26 mouse cellular contexts compared by ENCODE assay signal in genomic region chr5:28455721-28456120, GRCm38 (mm10). TPM values are rescaled to one million over a fixed set of nuclear protein-coding genes. Genes with fewer than 3 reads are reported as not detected.
A peak's percentile ranks its signal among the peaks of the same experiment; 100 is the strongest.
DNase-seq lines count a peak whose midpoint lies in the region; ATAC-seq and TF ChIP-seq lines count a peak whose summit lies in the region.
"Had no signal": no experiment of that assay in that cellular context is flagged by ENCODE, and none has a peak within 500 bp of the region (broad histone marks: within the 10 kb centered on the region; RNA-seq: fewer than 3 reads in every experiment).

No protein-coding gene starts in this region.

- H3K27me3 ChIP-seq in forebrain, embryonic 11.5 days (ENCODE audit: control insufficient read depth, insufficient read depth, low read length), result peaks cover 47% of the 10 kb centered on the region
- peaks cover 46% of the 10 kb centered on the region for H3K27me3 ChIP-seq in forebrain, embryonic 15.5 days
- H3K27me3 ChIP-seq in lung, embryonic 15.5 days, result peaks cover 51% of the 10 kb centered on the region
- H3K27me3 ChIP-seq in lung, postnatal 0 days (replicated peaks; ENCODE audit: insufficient read depth, low read length), result peaks cover 32% of the 10 kb centered on the region

- no peak overlapping the region for H3K4me2 ChIP-seq in forebrain, embryonic 11.5 days (ENCODE audit: low read depth, low read length, severe bottlenecking)
- H3K4me2 ChIP-seq in forebrain, embryonic 15.5 days (replicated peaks), result no peak overlapping the region
- no peak overlapping the region for H3K4me2 ChIP-seq in lung, embryonic 15.5 days
- no peak overlapping the region for H3K4me2 ChIP-seq in lung, postnatal 0 days (replicated peaks; ENCODE audit: low read depth, low read length)
- H3K4me2 ChIP-seq: heart, embryonic 12.5 days; hindbrain, embryonic 15.5 days; stomach, embryonic 15.5 days had no signal

- H3K4me3 ChIP-seq in forebrain, embryonic 11.5 days (ENCODE audit: low read depth, low read length), result no peak overlapping the region
- no peak overlapping the region for H3K4me3 ChIP-seq in forebrain, embryonic 15.5 days
- H3K4me3 ChIP-seq in lung, embryonic 15.5 days, result no peak overlapping the region
- no peak overlapping the region for H3K4me3 ChIP-seq in lung, postnatal 0 days (ENCODE audit: low read depth, low read length)
- H3K4me3 ChIP-seq: heart, embryonic 12.5 days; hindbrain, embryonic 10.5 days; hindbrain, embryonic 15.5 days; megakaryocyte, embryonic 14.5 days; stomach, embryonic 15.5 days had no signal

- H3K4me1 ChIP-seq in forebrain, embryonic 11.5 days (replicated peaks; ENCODE audit: control insufficient read depth, insufficient read depth, low read length), result peaks cover 19% of the 10 kb centered on the region; the same call in 1 of the 2 replicates
- H3K4me1 ChIP-seq in forebrain, embryonic 15.5 days, result peaks cover 31% of the 10 kb centered on the region
- peaks cover 22% of the 10 kb centered on the region for H3K4me1 ChIP-seq in lung, embryonic 15.5 days
- no peaks in the 10 kb centered on the region for H3K4me1 ChIP-seq in lung, postnatal 0 days (ENCODE audit: insufficient read depth, low read depth, low read length)

- no peaks in the 10 kb centered on the region for H3K36me3 ChIP-seq in forebrain, embryonic 11.5 days (ENCODE audit: control insufficient read depth, insufficient read depth, low read length)
- H3K36me3 ChIP-seq in forebrain, embryonic 15.5 days, result no peaks in the 10 kb centered on the region
- H3K36me3 ChIP-seq in lung, embryonic 15.5 days, result no peaks in the 10 kb centered on the region
- no peaks in the 10 kb centered on the region for H3K36me3 ChIP-seq in lung, postnatal 0 days (ENCODE audit: insufficient read depth, low read length)
- H3K36me3 ChIP-seq: heart, embryonic 12.5 days; hindbrain, embryonic 10.5 days; hindbrain, embryonic 15.5 days; stomach, embryonic 15.5 days had no signal

- ATAC-seq in forebrain, embryonic 11.5 days (replicated peaks; ENCODE audit: low FRiP score), result no peak
- no peak for ATAC-seq in forebrain, embryonic 15.5 days (replicated peaks)
- no peak for ATAC-seq in lung, embryonic 15.5 days (ENCODE audit: borderline replicate concordance, extremely low read depth, low FRiP score, low TSS enrichment)
- no peak for ATAC-seq in lung, postnatal 0 days
- ATAC-seq: CD4-positive, CD25-positive, alpha-beta regulatory T cell, adult 4 months; forebrain, embryonic 14.5 days; inflammation-experienced regulatory T-cells, adult 6 months had no signal

- H3K27ac ChIP-seq in forebrain, embryonic 11.5 days (ENCODE audit: low read depth, low read length), result no peak overlapping the region
- H3K27ac ChIP-seq in forebrain, embryonic 15.5 days (replicated peaks), result no peak overlapping the region
- H3K27ac ChIP-seq in lung, embryonic 15.5 days, result 0 out of 2 replicates have a peak overlapping the region, but pooled peaks have one; percentile 18
- no peak overlapping the region for H3K27ac ChIP-seq in lung, postnatal 0 days (ENCODE audit: low read length)
- H3K27ac ChIP-seq: hindbrain, embryonic 10.5 days; hindbrain, embryonic 15.5 days; kidney, postnatal 0 days; liver, embryonic 14.5 days; stomach, embryonic 15.5 days had no signal

- H3K9me3 ChIP-seq in forebrain, embryonic 11.5 days (ENCODE audit: control insufficient read depth, low read length), result no peaks in the 10 kb centered on the region
- no peaks in the 10 kb centered on the region for H3K9me3 ChIP-seq in forebrain, embryonic 15.5 days
- no peaks in the 10 kb centered on the region for H3K9me3 ChIP-seq in lung, embryonic 15.5 days
- H3K9me3 ChIP-seq in lung, postnatal 0 days (ENCODE audit: low read length), result no peaks in the 10 kb centered on the region
- H3K9me3 ChIP-seq: heart, embryonic 12.5 days; hindbrain, embryonic 10.5 days; hindbrain, embryonic 15.5 days; stomach, embryonic 15.5 days had no signal

- no peak overlapping the region for H3K9ac ChIP-seq in forebrain, embryonic 11.5 days (ENCODE audit: low read length)
- H3K9ac ChIP-seq in forebrain, embryonic 15.5 days (replicated peaks), result no peak overlapping the region
- no peak overlapping the region for H3K9ac ChIP-seq in lung, embryonic 15.5 days
- no peak overlapping the region for H3K9ac ChIP-seq in lung, postnatal 0 days (replicated peaks; ENCODE audit: low read depth)
- H3K9ac ChIP-seq: heart, embryonic 12.5 days; hindbrain, embryonic 15.5 days; liver, embryonic 14.5 days; stomach, embryonic 15.5 days had no signal

- no peak for TF ChIP-seq CTCF in lung, postnatal 0 days (IDR thresholded peaks at IDR 0.05)

- WGBS in forebrain, embryonic 11.5 days, result 78% methylated on average over 5 of the region's 5 CpGs
- 91% methylated on average over 5 of the region's 5 CpGs for WGBS in forebrain, embryonic 15.5 days
- 75% methylated on average over 5 of the region's 5 CpGs for WGBS in lung, embryonic 15.5 days
- 74% methylated on average over 5 of the region's 5 CpGs for WGBS in lung, postnatal 0 days

- peak; percentile 33 for DNase-seq in forebrain, embryonic 11.5 days (ENCODE audit: low spot score)
- DNase-seq in lung, postnatal 0 days (ENCODE audit: low spot score), result no peak
- peak; percentile 12 for DNase-seq in urinary bladder, adult 2 months (ENCODE audit: low spot score)
- DNase-seq in urinary bladder, postnatal 10 days (ENCODE audit: low spot score), result no peak
- peak; percentile 2 for DNase-seq in testis, postnatal 14 days (ENCODE audit: low spot score)
- DNase-seq: cerebellum, adult 8-10 months; gastrocnemius, postnatal 25 days; heart, adult 18-20 months; kidney, adult 2 months; midbrain, embryonic 14.5 days; right cerebral cortex, postnatal 25 days; thymus, adult 18-20 months; thymus, postnatal 4 days had no signal

- TF ChIP-seq EP300 in lung, postnatal 0 days (IDR thresholded peaks at IDR 0.05), result no peak

RNA-seq across cellular contexts. Expression of gene Shh, which starts 11.3 kb away (rescaled TPM):
- 1.9 and 2.3 TPM in 2 replicates for polyA plus RNA-seq in forebrain, embryonic 11.5 days (2014; fragmentation: Nextera tagmentation; extraction: Ambion mirVana)
- 0.49 and 0.81 TPM in 2 replicates for polyA plus RNA-seq in forebrain, embryonic 15.5 days (2015; fragmentation: Nextera tagmentation; extraction: Ambion mirVana)
- polyA plus RNA-seq in lung, embryonic 15.5 days (2015; fragmentation: Nextera tagmentation; extraction: Ambion mirVana), result 12.0 and 12.6 TPM in 2 replicates
- 9.7 and 11.7 TPM in 2 replicates for polyA plus RNA-seq in lung, postnatal 0 days (2015; fragmentation: Nextera tagmentation; extraction: Ambion mirVana)
- polyA plus RNA-seq in urinary bladder, adult 2 months (2012; rRNA removed), result 68.3 and 70.7 TPM in 2 replicates
- polyA plus RNA-seq: CD4-positive, CD25-positive, alpha-beta regulatory T cell, adult 4 months; heart, postnatal 0 days; inflammation-experienced regulatory T-cells, adult 6 months had no signal

Comparison
In these comparisons a context has a peak if more than half of its experiments do, and no peak if none do; other contexts are left out.
1. DNase-seq: peak in forebrain, embryonic 11.5 days (single experiment), urinary bladder, adult 2 months (single experiment) and testis, postnatal 14 days (single experiment); none in lung, postnatal 0 days (single experiment) and urinary bladder, postnatal 10 days (single experiment).